11 mouse cellular contexts compared by ENCODE assay signal in the genomic region with DNA sequence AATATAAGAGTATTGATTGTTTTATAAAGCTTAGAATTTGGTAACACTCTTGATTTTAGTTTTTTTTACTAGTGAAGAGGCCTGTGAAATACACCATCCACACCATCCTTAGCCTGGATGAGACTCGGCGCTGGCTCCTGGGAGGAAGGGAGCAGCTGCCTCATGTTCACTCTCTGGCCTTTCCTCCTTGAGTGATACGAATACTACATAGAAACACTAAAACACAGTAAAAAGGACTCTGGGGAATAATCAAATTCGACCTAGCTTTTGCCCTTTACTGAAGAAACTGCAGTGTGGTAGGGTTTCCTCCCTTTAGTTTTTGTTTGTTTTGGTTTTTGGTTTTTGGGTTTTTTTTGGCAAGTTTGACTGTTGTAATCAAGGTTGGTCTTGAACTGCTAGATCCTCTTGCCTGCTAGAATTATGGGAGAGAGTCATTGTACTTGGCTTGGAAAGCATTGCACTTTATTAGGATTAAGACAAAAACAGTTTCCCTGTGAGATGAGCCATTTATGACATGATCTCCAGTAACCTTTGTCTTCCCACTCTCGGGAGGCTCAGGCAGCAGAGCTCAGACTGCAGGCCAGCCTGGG. TPM values are rescaled to one million over a fixed set of nuclear protein-coding genes. Genes with fewer than 3 reads are reported as not detected.
"Had no signal": no experiment of that assay in that cellular context is flagged by ENCODE, and none has a peak within 500 bp of the region (broad histone marks: within the 10 kb centered on the region; RNA-seq: fewer than 3 reads in every experiment).

No protein-coding gene starts in this region.

- ATAC-seq: intestine, embryonic 16.5 days; liver, postnatal 0 days had no signal

- DNase-seq: liver; liver, embryonic 13.5 days; liver, postnatal 0 days; right cerebral cortex, postnatal 25 days; thymus, adult 2 months; thymus, postnatal 25 days had no signal

- H3K9ac ChIP-seq: liver, embryonic 13.5 days; liver, postnatal 0 days; lung, embryonic 15.5 days; midbrain, embryonic 12.5 days had no signal

- H3K4me2 ChIP-seq: liver, embryonic 13.5 days; lung, embryonic 15.5 days; midbrain, embryonic 12.5 days had no signal

- H3K4me1 ChIP-seq: liver, embryonic 13.5 days; lung, embryonic 15.5 days; midbrain, embryonic 12.5 days had no signal

- H3K9me3 ChIP-seq: liver, embryonic 13.5 days; lung, embryonic 15.5 days; midbrain, embryonic 12.5 days had no signal

- H3K4me3 ChIP-seq: liver, embryonic 13.5 days; lung, embryonic 15.5 days; midbrain, embryonic 12.5 days had no signal

- H3K27ac ChIP-seq: liver, embryonic 13.5 days; lung, embryonic 15.5 days; midbrain, embryonic 12.5 days; stomach, postnatal 0 days had no signal

- H3K27me3 ChIP-seq: liver, embryonic 13.5 days; lung, embryonic 15.5 days; midbrain, embryonic 12.5 days had no signal

RNA-seq across cellular contexts. Expression of a gene that starts 47.0 kb away (rescaled TPM):
- total RNA-seq: megakaryocyte-erythroid progenitor cell, adult 5-6 weeks had no signal
